Mouse (Mus musculus) MEL (cell line): ENCODE measurements at regions not wholly inside any gene's neighbourhood (a gene's known extent, or its start where the extent isn't known, plus 50 kb on each side); places are given as distances from the start of the nearest gene placed in this dataset.
A peak's percentile ranks its signal among the peaks of the same experiment; 100 is the strongest.
"Not testable (repeated sequence)": the region's sequence is repeated elsewhere in the genome, so short reads cannot be mapped to it uniquely, and the experiment has no call there.

Experiments used
- DNase-seq: peaks from one replicate; pipeline ENCODE4 v3.0.0; 2011; ENCODE audit warnings: low read depth, low spot score
- H3K27ac ChIP-seq: 2 replicates; pipeline ENCODE4 v1.5.1; 2012; ENCODE audit warnings: low read depth, mild to moderate bottlenecking, control low read depth, low read length, moderate library complexity; ENCODE audit not compliant: control insufficient read depth
- H3K27me3 ChIP-seq, 2 experiments: fragments of 150-350 bp in 1 of 2; sonication (generic) in 1 of 2; 2 replicates each; pipeline ENCODE4 v1.6.1; 2012; ENCODE audit warnings: low read length in 2 of 2, mild to moderate bottlenecking in 2 of 2, improper control_type of control experiment in 1 of 2, moderate library complexity in 1 of 2; ENCODE audit not compliant: insufficient read depth in 2 of 2, control insufficient read depth in 1 of 2
- H3K36me3 ChIP-seq, 2 experiments: 2 replicates each; pipeline ENCODE4 v1.6.1; 2012 to 2014; ENCODE audit warnings: low read length in 2 of 2, improper control_type of control experiment in 1 of 2, inconsistent platforms in 1 of 2, mild to moderate bottlenecking in 1 of 2; ENCODE audit not compliant: insufficient read depth in 2 of 2, control insufficient read depth in 1 of 2
- H3K4me1 ChIP-seq, 2 experiments: fragments of 150-350 bp in 1 of 2; sonication (generic) in 1 of 2; 2 replicates each; pipeline ENCODE4 v1.6.1; 2012; ENCODE audit warnings: low read length in 2 of 2, improper control_type of control experiment in 1 of 2, mild to moderate bottlenecking in 1 of 2; ENCODE audit not compliant: insufficient read depth in 2 of 2, control insufficient read depth in 1 of 2
- H3K4me3 ChIP-seq, 2 experiments: fragments of 150-350 bp in 1 of 2; sonication (generic) in 1 of 2; 2 replicates each; pipeline ENCODE4 v1.5.1; 2012; ENCODE audit warnings: low read depth in 2 of 2, low read length in 2 of 2, mild to moderate bottlenecking in 2 of 2, moderate library complexity in 2 of 2, control low read depth in 1 of 2, improper control_type of control experiment in 1 of 2; ENCODE audit not compliant: control insufficient read depth in 1 of 2, insufficient read depth in 1 of 2
- H3K79me2 ChIP-seq: 2 replicates; pipeline ENCODE4 v1.6.1; 2012; ENCODE audit warnings: mild to moderate bottlenecking, low read length, moderate library complexity; ENCODE audit not compliant: control insufficient read depth, poor library complexity, insufficient read depth
- H3K9ac ChIP-seq: 2 replicates; pipeline ENCODE4 v1.6.1; 2012; ENCODE audit warnings: low read depth, mild to moderate bottlenecking, control low read depth, low read length, moderate library complexity; ENCODE audit not compliant: control insufficient read depth, poor library complexity, severe bottlenecking
- H3K9me3 ChIP-seq: fragments of 150-350 bp; sonication (generic); replicated peaks from 2 replicates; pipeline ENCODE4 v1.6.1; 2012; ENCODE audit warnings: mild to moderate bottlenecking, low read length, improper control_type of control experiment, moderate library complexity; ENCODE audit not compliant: insufficient read depth
- BHLHE40 ChIP-seq: IDR thresholded peaks from 2 replicates; pipeline ENCODE4 v1.6.1; 2012; ENCODE audit warnings: low read depth, mild to moderate bottlenecking, inconsistent platforms, low read length, improper control_type of control experiment, borderline replicate concordance
- EP300 ChIP-seq, 2 experiments: IDR thresholded peaks; 2 replicates each; pipeline ENCODE4 v1.6.1; 2011; ENCODE audit warnings: improper control_type of control experiment in 2 of 2, low read length in 2 of 2, low read depth in 1 of 2, mild to moderate bottlenecking in 1 of 2
- ETS1 ChIP-seq: IDR thresholded peaks from 2 replicates; pipeline ENCODE4 v1.6.1; 2012; ENCODE audit warnings: low read depth, mild to moderate bottlenecking, inconsistent platforms, low read length, improper control_type of control experiment, moderate library complexity
- GATA1 ChIP-seq: IDR thresholded peaks from 2 replicates; pipeline ENCODE4 v1.6.1; 2011; ENCODE audit warnings: low read depth, low read length, improper control_type of control experiment
- MAX ChIP-seq: IDR thresholded peaks from 2 replicates; pipeline ENCODE4 v1.6.1; 2011; ENCODE audit warnings: low read length, improper control_type of control experiment
- MAZ ChIP-seq: IDR thresholded peaks from 2 replicates; pipeline ENCODE4 v1.6.1; 2012; ENCODE audit warnings: low read depth, mild to moderate bottlenecking, inconsistent platforms, low read length, improper control_type of control experiment
- MXI1 ChIP-seq: IDR thresholded peaks from 2 replicates; pipeline ENCODE4 v1.6.1; 2011; ENCODE audit warnings: mild to moderate bottlenecking, low read depth, low read length, improper control_type of control experiment
- MYB ChIP-seq: IDR thresholded peaks from 2 replicates; pipeline ENCODE4 v1.6.1; 2011; ENCODE audit warnings: mild to moderate bottlenecking, low read depth, low read length, improper control_type of control experiment
- RCOR1 ChIP-seq: IDR thresholded peaks from 2 replicates; pipeline ENCODE4 v1.6.1; 2012; ENCODE audit warnings: low read depth, mild to moderate bottlenecking, inconsistent platforms, low read length, improper control_type of control experiment
- SIN3A ChIP-seq: IDR thresholded peaks from 2 replicates; pipeline ENCODE4 v1.6.1; 2012; ENCODE audit warnings: low read length, improper control_type of control experiment, inconsistent platforms
- TAL1 ChIP-seq: IDR thresholded peaks from 2 replicates; pipeline ENCODE4 v1.6.1; 2012; ENCODE audit warnings: mild to moderate bottlenecking, inconsistent platforms, low read length, moderate library complexity, mixed read lengths
- TCF12 ChIP-seq: IDR thresholded peaks from 2 replicates; pipeline ENCODE4 v1.6.1; 2014; ENCODE audit warnings: low read depth, mild to moderate bottlenecking, inconsistent platforms, low read length, improper control_type of control experiment, moderate library complexity
- ZC3H11A ChIP-seq: IDR thresholded peaks from 2 replicates; pipeline ENCODE4 v1.6.1; 2012; ENCODE audit warnings: low read depth, mild to moderate bottlenecking, inconsistent platforms, low read length, improper control_type of control experiment
- ZNF384 ChIP-seq: IDR thresholded peaks from 2 replicates; pipeline ENCODE4 v1.6.1; 2012; ENCODE audit warnings: low read depth, mild to moderate bottlenecking, inconsistent platforms, low read length, improper control_type of control experiment

GRCm38 (mm10) chr4:39109184-39109583 is 340.9 kb upstream of the 1700009N14Rik start (continued):
- TF ChIP-seq BHLHE40 (no peak), SIN3A (peak; percentile 36; the same call in 1 of the 2 replicates), EP300 (IDR thresholded peaks at IDR 0.05; ENCODE audit: low read depth in 1 of 2, low read length in 2 of 2) (peak; percentile 75 to 82), MAX (no peak), ZC3H11A (no peak)

DNA sequence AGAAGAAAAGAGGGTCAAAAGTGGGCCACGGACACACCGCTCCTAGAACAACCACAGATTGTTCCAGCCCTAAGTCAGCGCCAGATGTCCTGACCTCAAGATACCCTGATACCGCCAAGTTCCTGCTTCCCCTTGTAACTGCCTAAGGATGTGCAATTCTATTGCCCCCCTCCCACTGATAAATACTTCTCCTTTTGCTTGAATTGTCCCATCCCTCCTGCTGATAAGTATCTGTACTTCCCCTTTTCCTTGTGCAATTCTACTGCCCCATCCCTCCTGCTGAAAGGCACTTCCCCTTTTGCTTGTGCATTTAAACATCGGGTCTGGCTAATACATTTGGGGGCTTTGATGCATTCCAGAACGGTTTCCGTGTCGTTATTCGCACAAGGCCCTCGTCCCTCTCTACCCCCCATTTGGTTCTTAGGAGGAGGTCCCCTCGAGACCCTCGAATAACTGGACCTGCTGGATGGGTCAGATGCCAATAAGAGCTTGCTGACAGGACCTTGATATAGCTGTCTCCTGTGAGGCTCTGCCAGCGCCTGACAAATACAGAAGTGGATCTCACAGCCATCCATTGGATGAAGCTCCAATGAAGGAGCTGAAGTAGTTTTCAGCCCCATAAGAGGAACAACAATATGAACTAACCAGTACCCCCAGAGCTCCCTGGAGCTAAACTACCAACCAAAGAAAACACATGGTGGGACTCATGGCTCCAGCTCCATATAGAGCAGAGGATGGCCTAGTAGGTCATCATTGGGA is 336.7 kb upstream of the 1700009N14Rik start:
- DNase-seq = peak; percentile 82
- TF ChIP-seq TAL1 (peak; percentile 15; the same call in 1 of the 2 replicates), MYB (peak; percentile 35; the same call in 1 of the 2 replicates), ETS1 (peak; percentile 58; the same call in 1 of the 2 replicates), RCOR1 (peak; percentile 75), MAZ (peak; percentile 84; the same call in 1 of the 2 replicates), GATA1 (peak; percentile 81), TCF12 (peak; percentile 57), EP300 (IDR thresholded peaks at IDR 0.05; ENCODE audit: low read depth in 1 of 2, low read length in 2 of 2) (peak; percentile 87 to 90)
- TF ChIP-seq, all 39 proteins: peak for 8; not testable (repeated sequence) for 31
- Histone ChIP-seq H3K36me3 (peaks cover 0 to 15% of the 10 kb centered on the region in 2 experiments; a peak in 2 of 4 replicates), H3K4me1 (peaks cover 11% of the 10 kb centered on the region in 2 experiments), H3K27ac (peak overlapping the region; percentile 80), H3K9ac (peak overlapping the region; percentile 14; the same call in 1 of the 2 replicates)
- not testable (repeated sequence) for H3K4me3 ChIP-seq, H3K79me2 ChIP-seq, H3K27me3 ChIP-seq, H3K9me3 ChIP-seq

DNA sequence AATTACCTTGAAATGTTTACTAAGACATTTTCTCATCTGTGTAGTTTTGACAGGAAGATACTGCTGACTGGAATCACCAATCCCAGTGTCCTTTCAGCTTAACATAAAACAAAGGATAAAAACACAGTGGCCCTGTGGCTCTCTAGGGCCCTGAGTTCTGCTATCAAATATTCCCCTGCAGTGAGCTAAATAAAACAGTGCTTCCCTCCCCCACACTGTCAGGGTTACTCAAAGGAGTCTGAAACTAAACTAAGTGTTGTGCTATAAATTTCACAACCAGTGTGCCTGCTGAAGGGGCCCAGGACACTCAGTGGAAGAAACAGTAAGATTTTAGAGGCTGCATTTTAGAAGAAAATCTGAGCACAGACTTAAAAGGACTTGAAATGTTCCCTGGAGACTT is 324.6 kb upstream of the 1700009N14Rik start:
- Histone ChIP-seq H3K4me1 (no peaks in the 10 kb centered on the region), H3K9ac (no peak overlapping the region), H3K36me3 (no peaks in the 10 kb centered on the region), H3K4me3 (no peak overlapping the region), H3K27me3 (no peaks in the 10 kb centered on the region), H3K27ac (no peak overlapping the region), H3K79me2 (no peaks in the 10 kb centered on the region), H3K9me3 (no peaks in the 10 kb centered on the region)
- DNase-seq = no peak
- TF ChIP-seq MXI1 (no peak), ZNF384 (no peak)
